Mouse (Mus musculus) lung, embryonic 14.5 days (tissue): ENCODE data around the gene Lnx2. TPM values are rescaled to one million over a fixed set of nuclear protein-coding genes. Genes with fewer than 3 reads are reported as not detected.

Source experiments
- ATAC-seq: fragments of 200-750 bp; cut with Nextera tagmentation; 2 replicates; pipeline ENCODE4 v1.8.0; 2017; ENCODE audit warnings: mild to moderate bottlenecking, moderate TSS enrichment, moderate library complexity; ENCODE audit not compliant: insufficient read depth
- DNase-seq: peaks from one replicate; pipeline ENCODE4 v3.0.0-alpha.2; 2015
- H3K27ac ChIP-seq: fragments of 300-500 bp; sonication (generic); 2 replicates; pipeline ENCODE4 v1.5.1; 2014; ENCODE audit warnings: low read depth, mild to moderate bottlenecking, moderate library complexity
- H3K27me3 ChIP-seq: fragments of 300-500 bp; sonication (generic); 2 replicates; pipeline ENCODE4 v1.6.1; 2014; ENCODE audit warnings: low read length, control low read depth; ENCODE audit not compliant: insufficient read depth
- H3K36me3 ChIP-seq: fragments of 300-500 bp; sonication (generic); 2 replicates; pipeline ENCODE4 v1.6.1; 2014; ENCODE audit warnings: control low read depth; ENCODE audit not compliant: insufficient read depth
- H3K4me1 ChIP-seq: fragments of 300-500 bp; sonication (generic); 2 replicates; pipeline ENCODE4 v1.6.1; 2014; ENCODE audit warnings: antibody characterized with exemption, control low read depth; ENCODE audit not compliant: insufficient read depth
- H3K4me2 ChIP-seq: fragments of 300-500 bp; sonication (generic); 2 replicates; pipeline ENCODE4 v1.6.1; 2014; ENCODE audit warnings: mild to moderate bottlenecking
- H3K4me3 ChIP-seq: fragments of 300-500 bp; sonication (generic); 2 replicates; pipeline ENCODE4 v1.5.1; 2014; ENCODE audit warnings: low read depth, low read length
- H3K9ac ChIP-seq: fragments of 300-500 bp; sonication (generic); 2 replicates; pipeline ENCODE4 v1.6.1; 2014
- H3K9me3 ChIP-seq: fragments of 300-500 bp; sonication (generic); 2 replicates; pipeline ENCODE4 v1.6.1; 2016; ENCODE audit warnings: low read depth, low read length, control low read depth
- CTCF ChIP-seq: IDR thresholded peaks from 2 replicates; pipeline ENCODE4 v1.5.1; 2016; ENCODE audit warnings: antibody characterized with exemption, low read depth
- WGBS: fragments of 180-500 bp; shearing (Covaris S2); extraction: QIAGEN DNeasy Blood & Tissue Kit; methylation state at CpG from one replicate; pipeline ENCODE4 v1.1.7; 2014; 5-methylcytosine and 5-hydroxymethylcytosine counted together
- polyA plus RNA-seq: library from polyadenylated mRNA; unstranded; fragments of >200 nt; fragmentation: Nextera tagmentation; extraction: Ambion mirVana; gene quantifications from 2 replicates; pipeline ENCODE4 v1.2.1, GENCODE M21; 2014

Lnx2 gene
- polyA plus RNA-seq = 19.3 and 19.9 TPM in 2 replicates

GRCm38 (mm10) chr5:147076026-147076798 lies at the start of gene Lnx2:
TSS of gene Lnx2 (minus strand) at chr5:147076586.
- WGBS = under 1% methylated on average over 65 of the region's 65 CpGs

GRCm38 (mm10) chr5:147125542-147126185 lies 49.3 kb upstream of the Lnx2 start:
- H3K9ac ChIP-seq = no peak overlapping the region
- no peak overlapping the region for H3K27ac ChIP-seq
- H3K9me3 ChIP-seq = peaks cover 5% of the 10 kb centered on the region
- no peak overlapping the region for H3K4me2 ChIP-seq
- WGBS = 82% methylated on average over 13 of the region's 13 CpGs
- H3K4me1 ChIP-seq = no peaks in the 10 kb centered on the region
- ATAC-seq (no peak), DNase-seq (no peak)
- H3K27me3 ChIP-seq = no peaks in the 10 kb centered on the region
- no peaks in the 10 kb centered on the region for H3K36me3 ChIP-seq
- TF ChIP-seq CTCF = no peak
- no peak overlapping the region for H3K4me3 ChIP-seq

More at GRCm38 (mm10) chr5:147076026-147076798, at the start of gene Lnx2:
- ATAC-seq (peak; percentile 98), DNase-seq (peak; percentile 99)
- Histone ChIP-seq H3K27ac (peak within 1 kb of the TSS; percentile 97), H3K9me3 (no peaks in the 10 kb centered on the region), H3K9ac (peak within 1 kb of the TSS; percentile 88), H3K36me3 (peaks cover 4% of the 10 kb centered on the region; the same call in 1 of the 2 replicates), H3K4me2 (peak within 1 kb of the TSS; percentile 97), H3K4me3 (peak within 1 kb of the TSS; percentile 82), H3K4me1 (peaks cover 23% of the 10 kb centered on the region), H3K27me3 (no peaks in the 10 kb centered on the region)
- peak; percentile 76 for TF ChIP-seq CTCF

DNA sequence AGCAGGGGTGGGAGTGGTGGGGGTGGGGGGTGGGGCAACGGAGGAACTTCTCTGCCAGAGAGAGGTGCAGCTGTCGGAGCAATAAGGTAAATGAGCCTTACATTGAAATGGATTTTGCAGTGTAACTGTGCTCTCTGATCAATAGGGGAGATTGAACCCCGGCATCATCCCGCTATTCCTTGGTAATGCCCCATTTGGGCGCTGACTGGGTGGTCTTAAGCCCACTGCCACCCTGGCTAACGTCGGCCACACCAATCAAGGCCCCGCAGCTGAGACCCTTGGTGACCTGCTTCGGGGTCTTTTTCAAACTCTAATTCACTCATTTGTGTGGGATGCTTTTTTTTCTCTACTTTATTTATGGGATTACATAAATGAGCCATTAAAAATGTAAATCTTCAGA lies 48.4 kb upstream of the Lnx2 start:
- Histone ChIP-seq H3K4me3 (no peak overlapping the region), H3K36me3 (no peaks in the 10 kb centered on the region), H3K4me1 (no peaks in the 10 kb centered on the region), H3K27me3 (no peaks in the 10 kb centered on the region), H3K4me2 (no peak overlapping the region), H3K9ac (no peak overlapping the region), H3K27ac (no peak overlapping the region), H3K9me3 (peaks cover 5% of the 10 kb centered on the region)
- DNase-seq = no peak
- whole genome bisulfite sequencing = 52% methylated on average over 9 of the region's 9 CpGs
- ATAC-seq = no peak
- no peak for TF ChIP-seq CTCF

DNA sequence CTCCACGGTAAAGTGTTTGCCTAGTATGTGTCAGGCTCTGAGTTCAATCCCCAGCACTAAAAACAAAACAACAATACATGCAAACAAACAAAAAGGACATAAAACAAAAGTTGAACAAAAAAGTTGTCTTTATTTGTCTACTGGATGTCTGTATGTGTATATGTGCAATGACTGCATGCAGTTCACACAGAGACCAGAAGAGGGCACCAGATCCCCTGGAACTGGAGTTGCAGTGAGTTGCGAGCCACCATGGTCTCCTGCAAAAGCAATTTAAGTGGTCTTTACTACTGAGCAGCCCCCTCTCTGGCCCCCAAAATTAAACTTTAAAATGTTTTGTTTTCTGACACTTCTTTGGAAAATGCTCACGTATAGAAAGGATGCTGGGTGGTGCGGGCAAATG lies 44.8 kb upstream of the Lnx2 start:
- Histone ChIP-seq H3K4me3 (no peak overlapping the region), H3K27ac (no peak overlapping the region), H3K9ac (no peak overlapping the region), H3K9me3 (peaks cover 5% of the 10 kb centered on the region), H3K27me3 (no peaks in the 10 kb centered on the region), H3K4me1 (no peaks in the 10 kb centered on the region), H3K4me2 (no peak overlapping the region), H3K36me3 (no peaks in the 10 kb centered on the region)
- ATAC-seq (no peak), DNase-seq (peak; percentile 22)
- WGBS = 89% methylated on average over 4 of the region's 4 CpGs
- peak; percentile 46 for TF ChIP-seq CTCF

DNA sequence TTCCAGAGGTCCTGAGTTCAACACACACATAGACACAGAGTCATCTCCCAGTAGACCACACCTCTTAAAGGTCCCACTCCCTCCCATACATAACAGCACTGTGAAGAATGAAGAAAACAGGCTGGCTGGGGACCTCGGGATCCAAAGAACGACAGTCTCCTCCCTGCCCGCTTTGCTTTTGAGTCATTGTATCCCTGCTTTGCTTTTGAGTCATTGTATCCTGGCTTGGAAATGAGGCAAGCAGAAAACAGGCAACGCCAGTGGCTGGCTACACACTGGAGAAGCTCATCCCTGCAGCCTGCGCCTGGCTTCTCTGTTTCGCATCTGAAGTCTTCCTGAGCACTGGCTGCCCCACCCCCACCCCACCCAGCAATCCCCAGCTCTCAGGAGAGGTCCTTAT lies 40.6 kb upstream of the Lnx2 start:
- H3K4me2 ChIP-seq = no peak overlapping the region
- ATAC-seq = no peak
- H3K36me3 ChIP-seq = peaks cover 4% of the 10 kb centered on the region
- H3K4me1 ChIP-seq = no peaks in the 10 kb centered on the region
- H3K9ac ChIP-seq = no peak overlapping the region
- no peak overlapping the region for H3K27ac ChIP-seq
- H3K27me3 ChIP-seq = no peaks in the 10 kb centered on the region
- 31% methylated on average over 6 of the region's 6 CpGs for WGBS
- DNase-seq = no peak
- no peak for TF ChIP-seq CTCF
- H3K4me3 ChIP-seq = no peak overlapping the region
- H3K9me3 ChIP-seq = peaks cover 5% of the 10 kb centered on the region

DNA sequence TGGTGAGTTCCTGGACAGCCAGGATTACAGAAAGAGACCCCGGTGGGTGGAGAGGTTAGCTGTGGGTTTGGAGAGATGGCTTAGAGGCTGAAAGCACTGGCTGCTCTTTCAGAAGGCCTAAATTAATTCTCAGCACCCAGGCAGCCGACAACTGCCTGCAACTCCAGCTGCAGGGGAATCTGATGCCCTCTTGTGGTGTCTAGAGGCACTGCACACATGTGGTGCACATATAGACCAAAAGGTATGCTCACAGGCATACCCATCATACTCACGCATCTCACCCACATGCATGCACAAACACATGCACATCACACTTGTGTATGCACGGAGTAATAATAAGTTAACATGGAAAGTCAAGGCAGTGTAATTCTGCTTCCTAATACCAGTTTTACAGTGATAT lies 39.2 kb upstream of the Lnx2 start:
- TF ChIP-seq CTCF = peak; percentile 44; the same call in 1 of the 2 replicates
- H3K27ac ChIP-seq = no peak overlapping the region
- H3K27me3 ChIP-seq = no peaks in the 10 kb centered on the region
- H3K9me3 ChIP-seq = no peaks in the 10 kb centered on the region
- no peak overlapping the region for H3K4me3 ChIP-seq
- no peak overlapping the region for H3K9ac ChIP-seq
- ATAC-seq (no peak), DNase-seq (no peak)
- H3K36me3 ChIP-seq = peaks cover 10% of the 10 kb centered on the region
- WGBS = 98% methylated on average over 4 of the region's 4 CpGs
- no peak overlapping the region for H3K4me2 ChIP-seq
- no peaks in the 10 kb centered on the region for H3K4me1 ChIP-seq

- TF ChIP-seq CTCF = no peak
- Histone ChIP-seq H3K9ac (no peak overlapping the region), H3K4me3 (no peak overlapping the region), H3K4me1 (no peaks in the 10 kb centered on the region), H3K27me3 (no peaks in the 10 kb centered on the region), H3K4me2 (no peak overlapping the region), H3K36me3 (peaks cover 10% of the 10 kb centered on the region), H3K27ac (no peak overlapping the region), H3K9me3 (no peaks in the 10 kb centered on the region)
- 77% methylated on average over 7 of the region's 7 CpGs for WGBS
- ATAC-seq = no peak
- DNase-seq = no peak
Measured at GRCm38 (mm10) chr5:147114738-147115137, 38.4 kb upstream of the Lnx2 start.
